Mouse (Mus musculus): ENCODE measurements at regions not wholly inside any gene's neighbourhood (a gene's known extent, or its start where the extent isn't known, plus 50 kb on each side); places are given as distances from the start of the nearest gene placed in this dataset.
"Not testable (repeated sequence)": the region's sequence is repeated elsewhere in the genome, so short reads cannot be mapped to it uniquely, and the experiment has no call there.

GRCm38 (mm10) chr3:130828346-130828745 is 98.1 kb upstream of the Rpl34 start:
- DNase-seq (ENCODE audit: low spot score in 2 of 2): no peak

- DNase-seq (ENCODE audit: low spot score in 2 of 2): no peak
Measured at GRCm38 (mm10) chr3:130827934-130828333, 97.7 kb upstream of the Rpl34 start.

GRCm38 (mm10) chr3:130827021-130827420 is 96.8 kb upstream of the Rpl34 start:
- DNase-seq (ENCODE audit: low spot score in 2 of 2): no peak

GRCm38 (mm10) chr3:130819837-130820098 is 89.6 kb upstream of the Rpl34 start:
- no peak for DNase-seq (ENCODE audit: low spot score in 2 of 2)

- DNase-seq (ENCODE audit: low spot score in 2 of 2): no peak
Measured at GRCm38 (mm10) chr3:130819031-130819836, 89.0 kb upstream of the Rpl34 start.

GRCm38 (mm10) chr3:130818467-130819030 is 88.4 kb upstream of the Rpl34 start:
- peak; percentile 60 to 70 for DNase-seq (ENCODE audit: low spot score in 2 of 2)

- no peak for DNase-seq (ENCODE audit: low spot score in 2 of 2)
Measured at GRCm38 (mm10) chr3:130809696-130810665, 79.8 kb upstream of the Rpl34 start.

GRCm38 (mm10) chr3:130805345-130805744 is 75.1 kb upstream of the Rpl34 start:
- DNase-seq (ENCODE audit: low spot score in 2 of 2): no peak

- DNase-seq (ENCODE audit: low spot score in 2 of 2): no peak
Measured at GRCm38 (mm10) chr3:130804327-130804662, 74.1 kb upstream of the Rpl34 start.

GRCm38 (mm10) chr3:130803591-130804326 is 73.6 kb upstream of the Rpl34 start:
- no peak for DNase-seq (ENCODE audit: low spot score in 2 of 2)

- no peak for DNase-seq (ENCODE audit: low spot score in 2 of 2)
Measured at GRCm38 (mm10) chr3:130800016-130800415, 69.8 kb upstream of the Rpl34 start.

- DNase-seq (ENCODE audit: low spot score in 2 of 2): not testable (repeated sequence)
Measured at GRCm38 (mm10) chr3:130797956-130798355, 67.8 kb upstream of the Rpl34 start.

- no peak for DNase-seq (ENCODE audit: low spot score in 2 of 2)
Measured at GRCm38 (mm10) chr3:130796531-130796930, 66.3 kb upstream of the Rpl34 start.

GRCm38 (mm10) chr3:130795396-130795795 is 65.2 kb upstream of the Rpl34 start:
- no peak for DNase-seq (ENCODE audit: low spot score in 2 of 2)

- DNase-seq (ENCODE audit: low spot score in 2 of 2): no peak
Measured at GRCm38 (mm10) chr3:130794142-130794925, 64.1 kb upstream of the Rpl34 start.

GRCm38 (mm10) chr3:130780706-130781240 is 50.6 kb upstream of the Rpl34 start:
- no peak for DNase-seq (ENCODE audit: low spot score in 2 of 2)

All from right cerebral cortex, postnatal 36 days (tissue).